Mouse (Mus musculus) lung, adult 2 months (tissue): ENCODE measurements at regions not wholly inside any gene's neighbourhood (a gene's known extent, or its start where the extent isn't known, plus 50 kb on each side); places are given as distances from the start of the nearest gene placed in this dataset.

Experiments
- DNase-seq: peaks from one replicate; pipeline ENCODE4 v3.0.0; 2022
- H3K4me1 ChIP-seq: fragments of 200-500 bp; 2 replicates; pipeline ENCODE4 v1.6.1; 2011; ENCODE audit warnings: low read length; ENCODE audit not compliant: control insufficient read depth, insufficient read depth
- H3K4me3 ChIP-seq: fragments of 200-500 bp; replicated peaks from 2 replicates; pipeline ENCODE3; 2011; ENCODE audit warnings: low read depth, mild to moderate bottlenecking, control low read depth, low read length; ENCODE audit errors: extremely low read depth
- CTCF ChIP-seq: fragments of 200-500 bp; IDR thresholded peaks from 2 replicates; pipeline ENCODE4 v1.5.1; 2011; ENCODE audit warnings: mild to moderate bottlenecking, low read length, control low read depth; ENCODE audit not compliant: insufficient read depth
- POLR2A ChIP-seq: fragments of 200-500 bp; IDR thresholded peaks from 2 replicates; pipeline ENCODE4 v1.6.1; 2011; ENCODE audit warnings: low read depth, mild to moderate bottlenecking, control low read depth, low read length, borderline replicate concordance; ENCODE audit errors: extremely low read depth
- WGBS: fragments of 180-500 bp; shearing (Covaris S2); methylation state at CpG from one replicate; pipeline ENCODE4 v1.1.7; 2018; 5-methylcytosine and 5-hydroxymethylcytosine counted together

- Histone ChIP-seq H3K4me3 (no peak overlapping the region), H3K4me1 (no peaks in the 10 kb centered on the region)
- TF ChIP-seq CTCF (no peak), POLR2A (no peak)
- 50% methylated on average over 1 of the region's 1 CpGs for WGBS
- no peak for DNase-seq
Measured at GRCm38 (mm10) chr12:15981741-15982140, 165.0 kb upstream of the Trib2 start.

- no peak for DNase-seq
- WGBS = 89% methylated on average over 7 of the region's 7 CpGs
- H3K4me1 ChIP-seq = no peaks in the 10 kb centered on the region
- H3K4me3 ChIP-seq = no peak overlapping the region
- no peak for TF ChIP-seq POLR2A
- TF ChIP-seq CTCF = no peak
Measured at GRCm38 (mm10) chr12:15979233-15979632, 162.5 kb upstream of the Trib2 start.

GRCm38 (mm10) chr12:15971786-15972185 is 155.1 kb upstream of the Trib2 start:
- Histone ChIP-seq H3K4me1 (no peaks in the 10 kb centered on the region), H3K4me3 (no peak overlapping the region)
- no peak for DNase-seq
- WGBS = 54% methylated on average over 3 of the region's 3 CpGs
- TF ChIP-seq POLR2A (no peak), CTCF (no peak)

GRCm38 (mm10) chr12:15970262-15970661 is 153.5 kb upstream of the Trib2 start:
- H3K4me3 ChIP-seq = no peak overlapping the region
- 76% methylated on average over 2 of the region's 2 CpGs for WGBS
- TF ChIP-seq CTCF (no peak), POLR2A (no peak)
- H3K4me1 ChIP-seq = no peaks in the 10 kb centered on the region
- DNase-seq = no peak

GRCm38 (mm10) chr12:15967550-15968102 is 150.9 kb upstream of the Trib2 start:
- WGBS = 41% methylated on average over 5 of the region's 5 CpGs
- Histone ChIP-seq H3K4me3 (no peak overlapping the region), H3K4me1 (no peaks in the 10 kb centered on the region)
- TF ChIP-seq POLR2A = no peak
- TF ChIP-seq CTCF = no peak
- DNase-seq = no peak

GRCm38 (mm10) chr12:15966631-15967030 is 149.9 kb upstream of the Trib2 start:
- Histone ChIP-seq H3K4me3 (no peak overlapping the region), H3K4me1 (no peaks in the 10 kb centered on the region)
- TF ChIP-seq CTCF (no peak), POLR2A (no peak)
- DNase-seq = no peak
- 97% methylated on average over 1 of the region's 1 CpGs for WGBS

- Histone ChIP-seq H3K4me3 (no peak overlapping the region), H3K4me1 (no peaks in the 10 kb centered on the region)
- TF ChIP-seq CTCF = no peak
- TF ChIP-seq POLR2A = no peak
- DNase-seq = no peak
- WGBS = 69% methylated on average over 4 of the region's 4 CpGs
Measured at GRCm38 (mm10) chr12:15965921-15966320, 149.2 kb upstream of the Trib2 start.

GRCm38 (mm10) chr12:15964073-15964472 is 147.4 kb upstream of the Trib2 start:
- no peak for DNase-seq
- no peak for TF ChIP-seq CTCF
- TF ChIP-seq POLR2A = no peak
- 81% methylated on average over 4 of the region's 4 CpGs for WGBS

GRCm38 (mm10) chr12:15961834-15962233 is 145.1 kb upstream of the Trib2 start:
- WGBS = 90% methylated on average over 2 of the region's 2 CpGs

More at GRCm38 (mm10) chr12:15964073-15964472, 147.4 kb upstream of the Trib2 start:
- Histone ChIP-seq H3K4me1 (no peaks in the 10 kb centered on the region), H3K4me3 (no peak overlapping the region)

GRCm38 (mm10) chr12:15937443-15938237 is 120.9 kb upstream of the Trib2 start:
- whole genome bisulfite sequencing = 83% methylated on average over 8 of the region's 8 CpGs
- DNase-seq = no peak
- Histone ChIP-seq H3K4me3 (no peak overlapping the region), H3K4me1 (no peaks in the 10 kb centered on the region)
- TF ChIP-seq CTCF = no peak
- no peak for TF ChIP-seq POLR2A

More at GRCm38 (mm10) chr12:15961834-15962233, 145.1 kb upstream of the Trib2 start:
- H3K4me3 ChIP-seq = no peak overlapping the region
- DNase-seq = no peak
- no peak for TF ChIP-seq POLR2A
- no peak for TF ChIP-seq CTCF
- H3K4me1 ChIP-seq = no peaks in the 10 kb centered on the region
